ENCODE assay signal across 8 mouse cellular contexts in the genomic region with DNA sequence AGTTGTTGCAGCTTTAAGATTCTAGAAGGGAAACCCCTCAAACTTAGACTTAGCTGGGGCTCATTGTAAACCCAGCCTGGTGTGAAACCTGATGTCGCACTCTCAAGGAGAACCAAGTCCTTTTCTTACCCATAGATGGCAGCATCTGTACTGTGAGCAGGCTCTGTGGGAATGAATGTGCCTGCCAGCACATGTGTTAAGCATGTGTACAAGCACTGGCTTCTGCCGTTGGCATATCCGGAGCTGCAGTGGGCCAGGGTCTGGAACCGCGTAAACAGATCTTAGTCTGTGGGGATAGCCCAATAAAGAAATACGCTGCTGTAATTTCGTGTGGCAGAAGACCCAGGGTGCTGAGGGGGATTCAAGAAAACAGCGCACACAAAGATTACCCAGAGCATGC. TPM values are rescaled to one million over a fixed set of nuclear protein-coding genes. Genes with fewer than 3 reads are reported as not detected.
DNase-seq lines count a peak whose midpoint lies in the region; ATAC-seq and TF ChIP-seq lines count a peak whose summit lies in the region.

No protein-coding gene starts in this region.

- no peaks in the 10 kb centered on the region for H3K4me1 ChIP-seq in liver, adult 2 months (ENCODE audit: control insufficient read depth, insufficient read depth, low read length)
- no peaks in the 10 kb centered on the region; the same call in 1 of the 2 replicates for H3K4me1 ChIP-seq in liver, embryonic 11.5 days (replicated peaks; ENCODE audit: control insufficient read depth, insufficient read depth, low read length)
- H3K4me1 ChIP-seq in intestine, postnatal 0 days (replicated peaks; ENCODE audit: control insufficient read depth, insufficient read depth, low read length) = peaks cover 16% of the 10 kb centered on the region; the same call in 1 of the 2 replicates

- no peak overlapping the region for H3K27ac ChIP-seq in liver, adult 2 months (replicated peaks; ENCODE audit: insufficient read depth, low read depth, low read length)
- no peak overlapping the region for H3K27ac ChIP-seq in liver, embryonic 11.5 days (ENCODE audit: low read depth, low read length)
- no peak overlapping the region for H3K27ac ChIP-seq in intestine, postnatal 0 days (ENCODE audit: low read depth, low read length)

- no peaks in the 10 kb centered on the region for H3K79me2 ChIP-seq in liver, adult 2 months (ENCODE audit: control insufficient read depth, insufficient read depth, low read length)

- no peaks in the 10 kb centered on the region for H3K36me3 ChIP-seq in liver, adult 2 months (ENCODE audit: control insufficient read depth, insufficient read depth, low read length)
- no peaks in the 10 kb centered on the region for H3K36me3 ChIP-seq in liver, embryonic 11.5 days (ENCODE audit: control insufficient read depth, insufficient read depth, low read length)
- no peaks in the 10 kb centered on the region for H3K36me3 ChIP-seq in intestine, postnatal 0 days (ENCODE audit: control insufficient read depth, insufficient read depth)

- no peak; the same call in 1 of the 2 replicates for ATAC-seq in liver, embryonic 11.5 days (replicated peaks; ENCODE audit: low FRiP score)
- ATAC-seq in granulocyte monocyte progenitor cell, adult 5-6 weeks (replicated peaks; ENCODE audit: poor library complexity, severe bottlenecking) = peak; percentile 89
- no peak for ATAC-seq in intestine, postnatal 0 days
- ATAC-seq in erythroblast, adult 5-6 weeks (replicated peaks; ENCODE audit: low FRiP score, poor library complexity, severe bottlenecking) = no peak

- WGBS in liver, adult 2 months = 58% methylated on average over 8 of the region's 8 CpGs
- whole genome bisulfite sequencing in liver, embryonic 11.5 days = 51% methylated on average over 8 of the region's 8 CpGs
- 39% methylated on average over 8 of the region's 8 CpGs for WGBS in intestine, postnatal 0 days

- peak; percentile 42 for DNase-seq in liver, adult 2 months (ENCODE audit: extremely low read depth, low read depth, low spot score)
- DNase-seq in liver, embryonic 11.5 days (ENCODE audit: low spot score) = no peak
- peak; percentile 40 for DNase-seq in brain, embryonic 18.5 days (ENCODE audit: low read depth, low spot score)
- peak; percentile 81 for DNase-seq in lung, postnatal 10 days
- peak; percentile 40 for DNase-seq in right cerebral cortex, postnatal 4 days

- H3K9me3 ChIP-seq in liver, embryonic 11.5 days (ENCODE audit: control insufficient read depth, low read length) = no peaks in the 10 kb centered on the region
- no peaks in the 10 kb centered on the region for H3K9me3 ChIP-seq in intestine, postnatal 0 days (ENCODE audit: control insufficient read depth)

- no peak overlapping the region for H3K9ac ChIP-seq in liver, adult 2 months (ENCODE audit: low read depth, low read length)
- no peak overlapping the region for H3K9ac ChIP-seq in liver, embryonic 11.5 days (ENCODE audit: low read depth, low read length)
- H3K9ac ChIP-seq in intestine, postnatal 0 days (ENCODE audit: low read depth, low read length) = no peak overlapping the region

- no peaks in the 10 kb centered on the region for H3K27me3 ChIP-seq in liver, adult 2 months (ENCODE audit: control insufficient read depth, insufficient read depth, low read length)
- H3K27me3 ChIP-seq in liver, embryonic 11.5 days (replicated peaks; ENCODE audit: control insufficient read depth, insufficient read depth, low read length) = peaks cover 2% of the 10 kb centered on the region; the same call in 1 of the 2 replicates
- no peaks in the 10 kb centered on the region for H3K27me3 ChIP-seq in intestine, postnatal 0 days (replicated peaks; ENCODE audit: control insufficient read depth, insufficient read depth, low read length)

- no peak for TF ChIP-seq POLR2A in liver, adult 2 months (IDR thresholded peaks at IDR 0.05; ENCODE audit: extremely low read depth, insufficient read depth, low read length)

- H3K4me2 ChIP-seq in liver, embryonic 11.5 days = no peak overlapping the region
- H3K4me2 ChIP-seq in intestine, postnatal 0 days (replicated peaks; ENCODE audit: low read depth) = no peak overlapping the region

- H3K4me3 ChIP-seq in liver, adult 2 months (ENCODE audit: insufficient read depth, low read depth, low read length) = no peak overlapping the region
- no peak overlapping the region for H3K4me3 ChIP-seq in liver, embryonic 11.5 days (ENCODE audit: low read depth, low read length)
- H3K4me3 ChIP-seq in intestine, postnatal 0 days (ENCODE audit: low read depth, low read length) = no peak overlapping the region

- TF ChIP-seq CTCF in liver, adult 2 months (IDR thresholded peaks at IDR 0.05; ENCODE audit: low read depth, low read length) = peak; percentile 22; the same call in 1 of the 2 replicates
- peak; percentile 90 for TF ChIP-seq CTCF in intestine, postnatal 0 days (IDR thresholded peaks at IDR 0.05; ENCODE audit: low read depth)

RNA-seq across cellular contexts. Expression of gene Gsn, which starts 9.1 kb away (rescaled TPM):
- 16.9 and 22.8 TPM in 2 replicates for total RNA-seq in liver, adult 2 months (2014; rRNA removed)
- 20.9 and 22.5 TPM in 2 replicates for polyA plus RNA-seq in liver, adult 2 months (2012; rRNA removed)
- polyA plus RNA-seq in liver, embryonic 11.5 days (2014; fragmentation: Nextera tagmentation; extraction: Ambion mirVana) = 76.4 and 85.4 TPM in 2 replicates
- total RNA-seq in granulocyte monocyte progenitor cell, adult 5-6 weeks (2014; fragmentation: Nextera tagmentation) = 3.7 and 7.8 TPM in 2 replicates
- 8.4 and 10.0 TPM in 2 replicates for total RNA-seq in granulocyte monocyte progenitor cell, adult 5-6 weeks (2017)
- 129 and 138 TPM in 2 replicates for polyA plus RNA-seq in intestine, postnatal 0 days (2015; fragmentation: Nextera tagmentation; extraction: Ambion mirVana)
- total RNA-seq in erythroblast, adult 5-6 weeks (2015; ENCODE audit: low replicate concordance) = 15.0 and 16.7 TPM in 2 replicates
- 19.7 and 23.1 TPM in 2 replicates for total RNA-seq in erythroblast, adult 5-6 weeks (2017; ENCODE audit: low replicate concordance)
